Mouse (Mus musculus) lung, embryonic 16.5 days (tissue): ENCODE measurements at regions not wholly inside any gene's neighbourhood (a gene's known extent, or its start where the extent isn't known, plus 50 kb on each side); places are given as distances from the start of the nearest gene placed in this dataset.

Source experiments
- ATAC-seq: fragments of 200-750 bp; cut with Nextera tagmentation; 2 replicates; pipeline ENCODE4 v1.8.0; 2017; ENCODE audit warnings: low read depth, mild to moderate bottlenecking, moderate library complexity
- H3K27ac ChIP-seq: fragments of 300-500 bp; sonication (generic); 2 replicates; pipeline ENCODE4 v1.5.1; 2014; ENCODE audit warnings: mild to moderate bottlenecking, control low read depth, low read length
- H3K27me3 ChIP-seq: fragments of 300-500 bp; sonication (generic); 2 replicates; pipeline ENCODE4 v1.6.1; 2014; ENCODE audit warnings: low read depth, low read length, mixed read lengths; ENCODE audit not compliant: control insufficient read depth, insufficient read depth
- H3K36me3 ChIP-seq: fragments of 300-500 bp; sonication (generic); 2 replicates; pipeline ENCODE4 v1.6.1; 2014; ENCODE audit warnings: low read length; ENCODE audit not compliant: control insufficient read depth, insufficient read depth
- H3K4me1 ChIP-seq: fragments of 300-500 bp; sonication (generic); replicated peaks from 2 replicates; pipeline ENCODE4 v1.6.1; 2014; ENCODE audit warnings: low read length, mixed read lengths; ENCODE audit not compliant: control insufficient read depth, insufficient read depth
- H3K4me2 ChIP-seq: fragments of 300-500 bp; sonication (generic); 2 replicates; pipeline ENCODE4 v1.6.1; 2014; ENCODE audit warnings: low read depth, low read length, control low read depth
- H3K4me3 ChIP-seq: fragments of 300-500 bp; sonication (generic); 2 replicates; pipeline ENCODE4 v1.5.1; 2014; ENCODE audit warnings: mild to moderate bottlenecking, low read length, control low read depth
- H3K9ac ChIP-seq: fragments of 300-500 bp; sonication (generic); 2 replicates; pipeline ENCODE4 v1.6.1; 2014; ENCODE audit warnings: low read length, control low read depth
- H3K9me3 ChIP-seq: fragments of 300-500 bp; sonication (generic); 2 replicates; pipeline ENCODE4 v1.6.1; 2016; ENCODE audit warnings: low read length; ENCODE audit not compliant: control insufficient read depth
- WGBS: fragments of 180-500 bp; shearing (Covaris S2); extraction: QIAGEN DNeasy Blood & Tissue Kit; methylation state at CpG from one replicate; pipeline ENCODE4 v1.1.7; 2014; 5-methylcytosine and 5-hydroxymethylcytosine counted together

DNA sequence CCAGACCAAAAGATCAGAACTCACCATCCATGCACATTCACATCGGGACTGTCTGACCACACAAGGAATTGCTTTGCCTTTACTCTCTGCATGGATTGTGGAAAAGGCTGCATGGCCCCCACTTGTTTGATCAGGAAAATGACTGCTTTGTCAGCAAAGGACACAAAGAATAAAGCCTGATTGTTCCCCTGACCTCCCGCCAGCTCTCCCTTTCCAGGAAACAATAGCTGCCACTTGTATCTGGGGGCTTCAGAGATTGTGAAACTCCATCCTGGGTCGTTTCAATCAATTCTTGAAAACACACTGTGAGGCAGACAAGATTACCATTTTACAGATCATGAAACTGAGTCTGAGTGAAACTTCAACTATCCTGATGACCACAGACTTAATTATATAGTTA lies 70.7 kb downstream of the Zic3 start:
- Histone ChIP-seq H3K4me3 (no peak overlapping the region), H3K27me3 (no peaks in the 10 kb centered on the region), H3K36me3 (no peaks in the 10 kb centered on the region), H3K27ac (no peak overlapping the region), H3K9me3 (no peaks in the 10 kb centered on the region), H3K4me2 (no peak overlapping the region), H3K4me1 (no peaks in the 10 kb centered on the region), H3K9ac (no peak overlapping the region)
- ATAC-seq, result no peak
- WGBS, result 43% methylated on average over 3 of the region's 3 CpGs

DNA sequence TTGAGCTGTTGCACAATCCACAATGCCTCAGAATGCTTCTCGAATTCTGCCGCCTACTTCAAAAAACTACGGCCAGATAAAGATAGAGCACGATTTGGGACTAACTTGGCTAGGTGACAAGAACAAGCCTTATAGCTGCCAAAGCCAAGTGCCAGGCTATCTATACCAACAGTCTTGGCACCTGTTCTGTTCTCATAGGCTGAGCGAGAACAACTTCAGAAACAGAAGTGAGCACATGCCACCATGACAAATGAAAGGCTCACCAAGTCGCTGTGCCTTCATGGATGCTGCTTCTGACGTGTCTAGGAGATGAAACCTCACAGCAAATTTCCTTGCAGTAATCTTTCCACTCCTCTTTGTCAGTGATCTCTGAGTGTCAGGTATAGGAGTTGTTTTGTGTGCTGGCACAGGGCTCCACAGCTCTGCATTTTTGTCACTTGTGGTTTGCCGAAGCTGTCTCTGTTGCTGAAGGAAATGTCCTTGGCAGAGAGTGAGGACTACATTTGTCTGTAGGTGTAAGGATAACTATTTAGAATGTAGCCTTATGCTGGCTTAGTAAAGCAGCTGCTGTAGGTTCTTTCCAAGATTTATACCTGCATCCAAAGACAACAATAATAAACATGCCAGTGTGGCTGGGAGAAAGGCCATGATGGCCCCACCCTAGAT lies 95.4 kb downstream of the Zic3 start:
- Histone ChIP-seq H3K27ac (no peak overlapping the region), H3K4me2 (no peak overlapping the region), H3K36me3 (no peaks in the 10 kb centered on the region), H3K4me3 (no peak overlapping the region), H3K9me3 (no peaks in the 10 kb centered on the region), H3K27me3 (no peaks in the 10 kb centered on the region), H3K4me1 (no peaks in the 10 kb centered on the region), H3K9ac (no peak overlapping the region)
- no peak for ATAC-seq
- 71% methylated on average over 8 of the region's 8 CpGs for WGBS

GRCm38 (mm10) chrX:58155371-58156124 lies 133.0 kb downstream of the Zic3 start:
- Histone ChIP-seq H3K4me3 (no peak overlapping the region), H3K36me3 (no peaks in the 10 kb centered on the region), H3K4me1 (no peaks in the 10 kb centered on the region), H3K9ac (no peak overlapping the region), H3K27ac (no peak overlapping the region), H3K27me3 (no peaks in the 10 kb centered on the region), H3K9me3 (no peaks in the 10 kb centered on the region), H3K4me2 (peak overlapping the region; percentile 15; the same call in 1 of the 2 replicates)
- no peak for ATAC-seq
- 21% methylated on average over 20 of the region's 20 CpGs for WGBS

DNA sequence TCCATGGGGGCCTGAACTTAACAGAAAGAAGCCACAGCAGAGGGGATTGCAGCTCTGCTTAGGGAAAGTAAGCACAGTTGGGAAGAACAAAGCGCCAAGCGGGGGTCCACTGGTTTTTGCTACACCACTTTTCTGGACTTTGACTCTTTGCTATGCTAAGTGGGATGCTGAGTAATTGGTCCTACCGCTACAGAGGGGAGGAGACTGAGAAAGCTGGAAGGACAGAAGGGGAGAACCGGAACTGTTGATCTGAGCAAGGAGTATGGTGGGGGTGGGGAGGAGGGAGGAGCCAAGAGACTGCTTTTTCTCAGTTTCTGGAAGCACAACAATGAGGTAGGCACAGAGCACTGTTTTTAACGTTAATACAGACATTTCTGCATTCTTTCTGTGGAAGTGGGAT lies 134.9 kb downstream of the Zic3 start:
- H3K9me3 ChIP-seq, result no peaks in the 10 kb centered on the region
- no peak overlapping the region for H3K9ac ChIP-seq
- WGBS, result 40% methylated on average over 5 of the region's 5 CpGs
- no peak overlapping the region for H3K4me3 ChIP-seq
- H3K4me1 ChIP-seq, result no peaks in the 10 kb centered on the region
- H3K27me3 ChIP-seq, result no peaks in the 10 kb centered on the region
- H3K36me3 ChIP-seq, result no peaks in the 10 kb centered on the region
- ATAC-seq, result no peak
- H3K27ac ChIP-seq, result no peak overlapping the region
- H3K4me2 ChIP-seq, result no peak overlapping the region

DNA sequence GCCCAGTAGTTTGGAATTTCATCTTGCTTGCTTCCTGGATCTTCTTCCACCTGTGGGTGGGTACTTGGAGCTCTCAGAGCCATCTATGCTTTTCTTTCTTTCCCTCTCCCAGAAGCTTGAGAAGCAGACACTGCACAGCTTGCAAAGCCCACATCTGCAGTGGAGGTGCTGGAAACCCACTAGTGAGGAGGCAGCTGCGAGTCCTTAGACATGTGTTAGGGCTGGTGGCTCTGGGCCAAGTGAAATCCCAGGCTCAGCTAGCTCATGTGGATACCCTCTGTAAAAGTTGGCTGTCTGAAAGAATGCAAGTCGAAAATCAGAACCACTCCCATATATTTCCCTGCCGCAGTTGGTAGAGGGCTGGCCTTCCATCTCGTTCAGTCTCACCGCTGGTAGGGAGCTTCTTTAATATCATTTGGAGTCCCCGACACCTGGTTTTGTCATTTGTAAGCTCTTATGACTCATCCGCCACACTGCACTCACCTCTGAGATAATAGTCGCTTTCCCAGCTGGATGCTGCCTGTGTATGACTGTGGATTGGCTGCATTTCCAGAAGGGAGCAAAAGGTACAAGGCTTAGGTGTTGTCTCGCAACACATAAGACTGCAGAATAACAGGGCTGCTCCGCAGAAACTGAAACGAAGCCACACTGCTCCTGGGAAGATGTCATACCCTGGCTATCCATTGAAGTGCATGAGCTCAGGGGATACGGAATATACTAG lies 143.8 kb downstream of the Zic3 start:
- Histone ChIP-seq H3K4me1 (no peaks in the 10 kb centered on the region), H3K9me3 (no peaks in the 10 kb centered on the region), H3K27me3 (no peaks in the 10 kb centered on the region), H3K4me2 (no peak overlapping the region), H3K36me3 (no peaks in the 10 kb centered on the region), H3K4me3 (no peak overlapping the region), H3K9ac (no peak overlapping the region), H3K27ac (no peak overlapping the region)
- no peak for ATAC-seq
- 79% methylated on average over 12 of the region's 12 CpGs for WGBS

DNA sequence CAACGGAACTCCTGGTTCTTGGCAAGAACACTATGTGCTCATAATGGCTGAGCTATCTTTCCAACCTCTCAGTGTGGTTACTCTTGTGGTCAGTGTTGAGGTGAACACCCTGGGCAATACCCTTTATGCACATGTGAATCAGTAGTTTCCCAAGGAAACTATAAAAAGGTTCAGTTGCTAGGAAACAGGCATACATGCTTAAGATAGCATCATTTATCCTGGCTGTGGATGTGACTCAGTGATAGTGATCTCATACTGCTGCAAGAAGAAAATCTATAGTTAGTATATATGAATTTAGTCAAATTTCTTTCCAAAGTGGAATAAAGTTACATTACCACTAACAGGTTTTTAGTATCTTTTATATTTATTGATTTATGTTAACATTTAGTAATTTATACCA lies 151.8 kb downstream of the Zic3 start:
- H3K4me1 ChIP-seq, result no peaks in the 10 kb centered on the region

More for the DNA sequence above, 151.8 kb downstream of the Zic3 start:
- H3K9ac ChIP-seq, result no peak overlapping the region
- ATAC-seq, result no peak
- no peaks in the 10 kb centered on the region for H3K36me3 ChIP-seq
- H3K27me3 ChIP-seq, result no peaks in the 10 kb centered on the region
- H3K4me3 ChIP-seq, result no peak overlapping the region
- H3K27ac ChIP-seq, result no peak overlapping the region
- no peak overlapping the region for H3K4me2 ChIP-seq
- H3K9me3 ChIP-seq, result no peaks in the 10 kb centered on the region
- WGBS, result 89% methylated on average over 1 of the region's 1 CpGs
